Mouse (Mus musculus) adrenal gland, postnatal 25 days (tissue): ENCODE results near the gene Gm13290. TPM values are rescaled to one million over a fixed set of nuclear protein-coding genes. Genes with fewer than 3 reads are reported as not detected.
"Not testable (repeated sequence)": the region's sequence is repeated elsewhere in the genome, so short reads cannot be mapped to it uniquely, and the experiment has no call there.

Experiments
- DNase-seq: peaks from one replicate; pipeline ENCODE4 v3.0.0; 2021; ENCODE audit warnings: mixed read lengths
- long read RNA-seq: library from polyadenylated mRNA; stranded (forward); transcript quantifications from one replicate; pipeline ENCODE4 v2.0.0, GENCODE M21; 2021
- total RNA-seq: library from RNA; stranded (reverse); gene quantifications from 2 replicates; pipeline ENCODE4 v1.2.3, GENCODE M21; 2021

The Gm13290 gene
- not detected in 2 replicates for total RNA-seq
- long read RNA-seq = 0 reads

- DNase-seq = not testable (repeated sequence)
Observed at GRCm38 (mm10) chr4:88773534-88773933, at the start of gene Gm13290. Gene Gm13290, plus strand, starts transcription at chr4:88773834.

GRCm38 (mm10) chr4:88726727-88727126 lies 46.9 kb upstream of the Gm13290 start:
- no peak for DNase-seq

- peak; percentile 28 for DNase-seq
Observed at GRCm38 (mm10) chr4:88727324-88727723, 46.3 kb upstream of the Gm13290 start.

- DNase-seq = peak; percentile 75
Observed at GRCm38 (mm10) chr4:88738480-88738879, 35.2 kb upstream of the Gm13290 start.

- no peak for DNase-seq
Observed at GRCm38 (mm10) chr4:88739036-88739435, 34.6 kb upstream of the Gm13290 start.

GRCm38 (mm10) chr4:88741426-88741825 lies 32.2 kb upstream of the Gm13290 start:
- DNase-seq = no peak

- DNase-seq = no peak
Observed at GRCm38 (mm10) chr4:88742771-88743371, 30.8 kb upstream of the Gm13290 start.

- DNase-seq = no peak
Observed at GRCm38 (mm10) chr4:88744207-88744606, 29.4 kb upstream of the Gm13290 start.

- no peak for DNase-seq
Observed at GRCm38 (mm10) chr4:88749926-88750325, 23.7 kb upstream of the Gm13290 start.

- peak; percentile 27 for DNase-seq
Observed at GRCm38 (mm10) chr4:88754818-88755340, 18.8 kb upstream of the Gm13290 start, which contains the start of gene Gm13271. Gene Gm13271, plus strand, starts transcription at chr4:88754868.

GRCm38 (mm10) chr4:88756581-88757513 lies 16.8 kb upstream of the Gm13290 start:
- DNase-seq = not testable (repeated sequence)

GRCm38 (mm10) chr4:88757628-88758031 lies 16.0 kb upstream of the Gm13290 start:
- DNase-seq = peak; percentile 77

- not testable (repeated sequence) for DNase-seq
Observed at GRCm38 (mm10) chr4:88758751-88759150, 14.9 kb upstream of the Gm13290 start.

GRCm38 (mm10) chr4:88759610-88760268 lies 13.9 kb upstream of the Gm13290 start, which contains the start of gene Gm13283:
Gene Gm13283, plus strand, starts transcription at chr4:88760119.
- DNase-seq = not testable (repeated sequence)

- peak; percentile 75 for DNase-seq
Observed at GRCm38 (mm10) chr4:88760431-88760830, 13.2 kb upstream of the Gm13290 start.

GRCm38 (mm10) chr4:88761776-88762175 lies 11.9 kb upstream of the Gm13290 start:
- DNase-seq = peak; percentile 31

GRCm38 (mm10) chr4:88762341-88762740 lies 11.3 kb upstream of the Gm13290 start:
- DNase-seq = not testable (repeated sequence)

- peak; percentile 50 for DNase-seq
Observed at GRCm38 (mm10) chr4:88763384-88764018, 10.1 kb upstream of the Gm13290 start.

- DNase-seq = not testable (repeated sequence)
Observed at GRCm38 (mm10) chr4:88776622-88777021, 3.0 kb downstream of the Gm13290 start, which contains the start of gene Gm13289. Gene Gm13289, plus strand, starts transcription at chr4:88776922.

- DNase-seq = not testable (repeated sequence)
Observed at GRCm38 (mm10) chr4:88779550-88779949, 5.9 kb downstream of the Gm13290 start, which contains the start of gene Gm13272. Gene Gm13272, plus strand, starts transcription at chr4:88779850.

GRCm38 (mm10) chr4:88780320-88780719 lies 6.7 kb downstream of the Gm13290 start:
- DNase-seq = not testable (repeated sequence)
